Mouse (Mus musculus) retina, postnatal 1 day (tissue): ENCODE measurements around the gene Cnih2.
A peak's percentile ranks its signal among the peaks of the same experiment; 100 is the strongest.
"Not testable (repeated sequence)": the region's sequence is repeated elsewhere in the genome, so short reads cannot be mapped to it uniquely, and the experiment has no call there.

ENCODE experiments used
- DNase-seq: peaks from one replicate; pipeline ENCODE4 v3.0.0-alpha.2; 2012

Cnih2 gene

DNA sequence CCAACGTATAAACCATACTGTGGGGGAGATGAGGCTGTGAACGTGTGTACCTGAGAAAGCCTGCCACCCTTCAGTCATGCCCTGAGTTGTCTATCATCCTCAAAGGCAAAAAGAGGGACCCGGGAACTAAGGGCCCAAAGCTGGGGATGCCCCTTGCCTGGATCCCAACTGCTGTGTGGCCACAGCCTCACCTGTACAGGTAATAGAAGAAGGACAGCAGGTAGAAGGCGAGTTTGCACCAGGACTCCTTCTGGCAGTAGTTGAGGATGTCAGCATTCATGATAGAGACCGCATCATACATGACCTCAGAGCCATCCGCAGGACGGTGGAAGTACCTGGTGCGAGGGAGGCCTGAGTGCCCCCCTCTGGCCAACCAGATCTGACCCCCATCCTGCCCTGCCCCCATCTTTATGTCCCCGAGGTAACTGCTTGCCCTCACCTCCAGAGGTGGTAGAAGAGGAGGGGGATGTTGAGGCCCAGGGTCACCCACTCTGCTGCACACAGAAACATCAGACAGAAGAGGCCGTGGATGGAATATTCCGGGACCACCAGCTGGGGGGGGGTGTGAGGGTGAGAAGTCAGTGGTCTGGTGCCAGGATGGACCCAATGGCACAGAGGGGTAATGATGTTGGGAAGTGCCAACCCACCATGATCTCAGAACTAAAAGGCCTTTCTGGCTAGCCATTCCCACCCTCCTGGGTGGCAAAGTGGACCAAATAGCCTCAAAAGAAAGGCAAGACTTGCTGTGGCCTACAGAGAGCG lies 4.7 kb downstream of the Cnih2 start:
- no peak for DNase-seq

DNA sequence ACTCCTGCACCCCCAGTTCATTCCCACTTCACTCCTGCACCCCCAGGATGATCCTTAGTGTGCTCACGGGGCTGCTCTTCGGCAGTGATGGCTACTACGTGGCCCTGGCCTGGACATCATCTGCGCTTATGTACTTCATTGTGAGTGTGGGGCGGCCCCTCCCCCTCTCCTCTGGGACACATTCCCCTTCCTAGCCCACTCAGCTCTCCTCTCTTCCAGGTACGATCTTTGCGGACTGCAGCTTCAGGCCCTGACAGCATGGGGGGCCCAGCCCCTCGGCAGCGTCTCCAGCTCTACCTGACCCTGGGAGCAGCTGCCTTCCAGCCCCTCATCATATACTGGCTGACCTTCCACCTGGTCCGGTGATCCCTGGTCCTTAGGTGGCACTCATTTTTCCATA lies 6.2 kb downstream of the Cnih2 start:
- DNase-seq = no peak

DNA sequence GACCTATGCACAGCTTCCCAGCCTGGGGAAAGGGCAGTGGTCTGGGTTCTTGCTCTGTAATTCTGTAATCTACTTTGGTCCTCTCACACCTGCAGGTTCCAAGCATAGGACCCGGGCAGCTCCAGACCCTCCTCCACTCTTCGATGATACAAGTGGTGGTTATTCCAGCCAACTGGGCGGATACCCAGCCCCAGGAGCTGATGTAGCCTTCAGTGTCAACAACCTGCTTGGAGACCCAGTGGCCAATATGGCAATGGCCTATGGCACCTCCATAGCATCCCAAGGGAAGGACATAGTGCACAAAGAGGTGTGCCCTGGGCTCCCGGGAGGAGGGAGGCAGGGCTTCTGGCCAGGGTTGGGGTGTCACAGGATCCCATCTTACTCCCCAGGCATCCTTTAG lies 9.0 kb downstream of the Cnih2 start:
- DNase-seq = no peak

DNA sequence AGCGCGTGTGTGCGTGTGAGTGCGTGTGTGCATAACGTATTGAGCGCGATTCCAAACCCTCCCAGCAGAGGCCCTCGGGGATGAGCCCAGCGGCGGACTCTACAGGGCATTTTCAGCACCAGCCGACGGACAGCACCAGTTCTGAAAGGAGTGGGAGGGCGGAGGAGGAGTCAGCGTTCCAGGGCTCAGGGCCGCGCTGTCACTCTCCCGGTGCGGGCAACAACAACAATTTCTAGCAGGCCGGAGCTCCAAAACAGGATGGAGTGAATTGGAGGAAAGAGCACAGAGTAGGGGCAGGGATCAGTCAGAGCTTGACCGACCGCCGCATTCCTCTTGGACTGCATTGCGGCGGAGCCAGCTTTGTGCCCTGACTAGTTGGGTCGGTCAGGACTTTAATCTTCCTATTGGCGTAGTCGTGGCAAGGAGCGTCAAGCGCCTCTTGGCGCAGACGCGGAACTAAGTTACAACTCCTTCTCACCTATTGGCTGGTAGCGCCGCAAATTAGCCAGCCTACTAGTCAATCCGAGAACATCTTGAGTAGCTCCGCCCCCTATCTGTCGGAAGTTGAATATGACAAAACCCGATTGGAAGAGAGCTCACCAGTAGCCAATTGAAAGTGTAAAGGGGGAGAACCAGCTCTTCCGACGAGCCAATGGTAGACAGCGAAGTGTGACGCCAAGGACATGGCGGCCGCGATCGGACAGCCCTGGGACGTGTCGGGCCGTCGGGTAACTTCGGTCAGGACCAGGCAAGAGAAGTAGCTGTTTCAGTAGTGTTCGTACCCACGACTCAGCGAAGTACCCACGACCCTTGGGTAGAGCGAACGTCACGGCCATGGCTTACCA lies 10.2 kb downstream of the Cnih2 start, which contains the start of gene Yif1a:
Yif1a (plus strand) TSS at position 655 of the 845 bp plus-strand sequence.
- peak; percentile 100 for DNase-seq

DNA sequence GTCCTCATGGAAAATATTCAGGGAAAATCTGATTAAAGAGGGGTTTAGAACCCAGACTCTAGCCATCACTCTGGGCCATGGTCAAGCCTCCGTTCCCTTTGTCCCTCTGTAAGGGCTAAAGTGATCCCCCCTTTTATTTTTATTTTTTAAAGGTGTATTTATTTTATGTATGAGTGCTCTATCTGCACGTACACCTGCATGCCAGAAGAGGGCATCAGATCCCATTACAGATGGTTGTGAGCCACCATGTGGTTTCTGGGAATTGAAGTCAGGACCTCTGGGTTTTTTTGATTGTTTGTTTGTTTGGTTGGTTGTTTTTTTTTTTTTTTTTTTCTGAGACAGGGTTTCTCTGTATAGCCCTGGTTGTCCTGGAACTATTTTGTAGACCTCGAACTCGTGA lies 11.8 kb downstream of the Cnih2 start:
- DNase-seq = not testable (repeated sequence)

DNA sequence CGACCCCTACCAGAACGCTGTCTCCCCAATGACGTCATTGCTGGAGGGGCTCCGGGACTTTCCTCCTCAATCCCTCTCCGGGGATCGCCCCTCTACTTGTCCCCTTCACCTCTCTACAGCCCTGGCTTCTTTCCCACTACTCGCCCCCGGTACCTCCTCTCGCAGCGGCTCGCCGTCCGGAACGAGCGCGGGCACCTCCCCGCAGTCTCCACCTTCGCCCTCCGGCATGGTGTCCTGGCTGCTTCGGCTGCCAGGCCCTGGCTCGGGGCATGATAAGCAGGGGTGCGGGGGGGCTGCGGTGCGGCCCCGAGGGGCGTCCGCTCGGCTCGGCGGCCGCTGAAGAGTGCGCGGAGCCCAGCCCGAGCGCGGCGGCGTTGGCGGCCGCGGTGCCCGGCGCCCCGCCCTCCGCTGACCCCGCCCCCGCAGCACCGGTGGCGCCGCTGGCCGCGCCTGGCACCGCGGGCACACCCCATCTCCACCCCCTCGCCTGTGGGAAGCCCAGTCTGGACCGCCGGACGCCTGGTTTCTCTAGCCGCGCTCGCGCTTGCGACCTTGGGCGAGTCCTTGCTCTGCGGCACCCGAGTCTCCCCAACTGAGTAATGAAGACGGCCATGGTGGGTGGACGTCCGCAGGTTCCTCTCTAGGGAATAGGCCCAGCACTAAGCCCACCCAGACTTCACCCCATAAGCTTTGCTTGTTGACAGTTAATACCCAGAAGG lies 13.0 kb downstream of the Cnih2 start, which contains the start of gene Tmem151a:
Tmem151a (minus strand) TSS at position 387 of the 719 bp plus-strand sequence.
- DNase-seq = peak; percentile 56

DNA sequence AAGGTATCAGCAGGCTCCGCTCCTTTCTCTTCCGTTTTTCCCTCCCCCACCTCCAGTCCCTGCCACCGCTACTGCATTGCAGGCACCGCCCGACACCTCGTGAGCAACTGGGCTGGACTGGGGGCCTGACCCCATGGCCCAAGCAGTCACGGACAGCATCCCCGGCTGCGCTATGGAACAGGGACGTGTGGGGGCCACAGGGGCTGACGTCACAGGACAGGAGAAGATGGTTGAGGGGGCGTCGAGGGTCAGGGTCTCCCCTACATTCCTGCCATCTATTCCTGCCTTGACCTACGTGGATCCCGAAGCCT lies 13.5 kb downstream of the Cnih2 start:
- no peak for DNase-seq

DNA sequence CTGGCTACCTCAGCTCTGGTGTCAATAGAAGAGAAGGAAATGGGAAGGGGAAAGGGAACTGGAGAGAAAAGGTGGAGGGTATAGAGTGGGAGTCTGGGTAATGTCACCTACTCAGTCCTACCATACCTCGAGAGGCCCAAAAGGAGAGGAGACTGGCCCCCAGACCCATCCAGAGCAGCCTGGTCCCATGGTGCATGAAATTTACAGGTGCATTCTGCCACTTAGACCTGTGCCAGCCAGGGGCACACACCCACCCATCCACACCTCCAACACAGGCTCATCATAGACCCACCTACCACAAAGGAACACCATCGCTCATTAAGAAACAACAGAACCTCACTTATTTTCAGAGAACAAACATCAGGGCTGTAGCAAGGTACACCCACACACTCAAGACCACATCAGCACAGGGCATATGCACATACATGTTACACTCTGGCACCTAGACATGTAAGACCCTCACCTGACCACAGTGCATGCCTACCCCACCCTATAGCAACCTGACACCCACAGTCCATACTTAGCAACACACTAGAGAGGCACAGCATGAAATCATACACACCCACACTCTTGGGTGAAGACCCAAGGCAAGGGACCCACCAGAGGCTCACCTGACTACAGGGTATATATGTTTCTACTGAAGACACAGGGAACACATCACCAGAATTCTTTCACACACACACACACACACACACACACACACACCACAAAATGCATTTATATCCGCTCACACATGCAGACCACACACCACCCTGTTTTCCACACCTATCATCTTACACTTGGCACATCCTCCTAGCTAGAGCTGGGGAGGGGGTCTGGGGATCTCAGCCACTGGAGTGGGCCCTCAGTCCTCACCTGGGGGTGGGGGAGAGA lies 14.1 kb downstream of the Cnih2 start:
- DNase-seq = no peak

DNA sequence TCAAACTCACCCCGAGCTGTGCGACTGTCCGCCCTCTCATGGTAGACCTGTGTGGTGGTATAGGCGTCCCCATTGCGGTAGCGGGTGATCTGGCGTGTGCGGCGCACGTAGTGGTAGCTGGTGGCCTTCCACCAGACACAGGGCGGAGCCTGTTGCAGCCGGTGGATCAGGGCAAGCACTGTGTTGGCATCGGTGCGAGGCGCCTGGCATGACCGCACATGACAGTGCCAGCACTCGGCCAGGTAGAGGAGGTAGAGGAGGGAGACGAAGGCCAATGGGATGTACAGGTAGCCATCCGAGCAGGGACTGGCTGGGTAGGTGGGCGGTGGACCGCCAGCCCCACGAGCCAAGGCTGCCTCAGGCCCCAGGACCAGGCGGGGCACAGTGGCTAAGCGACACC lies 15.7 kb downstream of the Cnih2 start:
- no peak for DNase-seq

DNA sequence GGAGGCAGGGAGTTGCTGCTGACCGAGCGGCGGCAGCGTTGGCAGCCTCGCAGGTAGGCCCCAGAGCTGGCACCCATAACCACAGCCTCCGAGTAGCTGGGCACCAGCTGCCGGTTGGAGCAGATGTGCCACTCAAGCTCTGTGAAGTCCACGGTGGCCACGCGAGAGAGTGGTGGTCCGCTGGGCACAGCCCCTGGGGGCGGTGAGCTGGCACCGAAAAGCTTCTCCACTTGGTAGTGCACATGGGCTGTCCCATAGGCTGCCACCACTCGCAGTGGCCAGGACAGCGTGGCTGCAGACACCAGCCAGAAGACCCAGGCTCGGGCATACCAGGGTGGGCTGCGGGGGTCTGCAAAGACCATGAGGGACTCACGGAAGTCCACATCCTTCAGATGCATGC lies 16.3 kb downstream of the Cnih2 start:
- no peak for DNase-seq

DNA sequence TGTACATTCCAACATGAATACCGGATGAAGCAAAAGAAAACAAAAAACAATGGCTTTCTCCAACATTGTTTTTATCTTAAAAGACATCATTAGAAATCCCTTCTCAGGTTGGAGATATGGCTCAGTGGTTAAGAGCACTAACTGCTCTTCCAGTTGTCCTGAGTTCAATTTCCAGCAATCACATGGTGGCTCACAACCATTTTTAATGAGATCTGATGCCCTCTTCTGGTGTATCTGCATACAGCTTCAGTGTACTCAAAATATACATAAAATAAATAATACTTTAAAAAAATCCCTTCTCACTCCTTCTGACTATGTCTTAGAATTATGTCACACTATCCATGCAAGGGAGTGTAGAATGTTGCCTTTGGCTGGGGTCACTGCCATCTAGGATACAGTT lies 19.0 kb downstream of the Cnih2 start:
- DNase-seq = no peak

DNA sequence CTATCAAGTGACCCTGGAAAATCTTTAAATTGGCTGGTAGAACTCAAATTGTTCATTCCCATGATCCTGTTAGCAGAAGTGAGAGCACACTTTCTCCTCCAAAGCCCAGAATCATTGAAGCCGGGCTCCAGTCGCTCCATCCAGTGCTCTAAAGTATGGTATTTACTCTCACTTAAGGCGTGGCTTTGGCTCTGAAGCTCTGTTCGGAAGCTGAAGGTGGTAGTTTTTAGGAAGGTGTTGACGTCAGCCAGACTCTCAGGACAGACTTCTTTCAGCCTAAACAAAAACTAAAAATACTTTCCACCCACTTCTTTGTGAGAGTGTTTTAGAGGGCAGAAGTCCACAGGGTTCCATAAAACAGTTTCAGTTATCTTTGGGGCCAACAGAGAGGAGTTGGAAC lies 24.8 kb downstream of the Cnih2 start:
- no peak for DNase-seq

DNA sequence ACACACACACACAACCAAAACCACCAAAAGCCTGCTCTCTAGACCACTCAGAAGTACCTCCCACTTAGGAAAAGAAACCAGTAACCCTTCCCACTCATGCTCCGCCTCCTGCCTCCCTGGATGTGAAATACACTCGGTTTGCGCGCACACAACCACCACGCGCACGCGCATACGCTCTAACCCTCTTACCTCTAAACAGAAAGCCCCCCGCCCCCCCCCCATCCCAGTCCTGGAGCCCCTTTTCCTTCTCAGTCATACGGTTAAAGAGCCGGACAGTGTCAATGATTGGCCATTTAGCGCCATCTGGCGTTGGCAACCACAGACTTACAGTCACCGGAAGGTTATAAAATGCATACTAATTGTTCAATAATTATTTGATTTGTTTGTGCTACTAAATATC lies 25.3 kb downstream of the Cnih2 start:
- peak; percentile 84 for DNase-seq

DNA sequence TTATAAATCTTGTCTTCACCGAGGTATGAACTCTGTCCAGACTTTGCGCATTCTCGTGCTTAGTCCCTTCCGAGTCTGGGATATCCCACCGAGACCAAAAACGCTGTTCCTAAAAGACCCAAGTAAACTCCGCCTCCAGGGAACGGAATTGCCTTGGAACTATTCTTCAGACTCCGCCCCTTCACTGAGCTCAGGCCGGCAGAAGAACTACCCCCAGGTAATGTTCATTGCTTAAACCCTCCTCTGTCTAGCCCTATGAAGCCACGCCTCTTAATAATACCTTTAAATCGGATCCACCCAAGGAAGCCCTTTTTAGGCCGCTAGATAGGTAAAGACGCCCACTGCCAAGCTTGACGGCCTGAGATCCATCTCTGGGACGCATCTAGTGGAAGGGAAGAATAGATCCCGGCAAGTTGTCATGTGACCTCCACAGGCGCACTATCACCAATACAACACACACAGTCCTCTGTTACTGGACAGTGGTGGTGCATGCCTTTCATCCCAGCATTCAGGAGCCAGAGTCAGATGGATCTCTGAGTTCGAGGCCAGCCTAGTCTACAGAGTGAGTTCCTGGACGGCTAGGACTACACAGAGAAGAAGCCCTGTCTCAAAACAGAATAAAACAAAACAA lies 25.8 kb downstream of the Cnih2 start:
- DNase-seq = peak; percentile 44

DNA sequence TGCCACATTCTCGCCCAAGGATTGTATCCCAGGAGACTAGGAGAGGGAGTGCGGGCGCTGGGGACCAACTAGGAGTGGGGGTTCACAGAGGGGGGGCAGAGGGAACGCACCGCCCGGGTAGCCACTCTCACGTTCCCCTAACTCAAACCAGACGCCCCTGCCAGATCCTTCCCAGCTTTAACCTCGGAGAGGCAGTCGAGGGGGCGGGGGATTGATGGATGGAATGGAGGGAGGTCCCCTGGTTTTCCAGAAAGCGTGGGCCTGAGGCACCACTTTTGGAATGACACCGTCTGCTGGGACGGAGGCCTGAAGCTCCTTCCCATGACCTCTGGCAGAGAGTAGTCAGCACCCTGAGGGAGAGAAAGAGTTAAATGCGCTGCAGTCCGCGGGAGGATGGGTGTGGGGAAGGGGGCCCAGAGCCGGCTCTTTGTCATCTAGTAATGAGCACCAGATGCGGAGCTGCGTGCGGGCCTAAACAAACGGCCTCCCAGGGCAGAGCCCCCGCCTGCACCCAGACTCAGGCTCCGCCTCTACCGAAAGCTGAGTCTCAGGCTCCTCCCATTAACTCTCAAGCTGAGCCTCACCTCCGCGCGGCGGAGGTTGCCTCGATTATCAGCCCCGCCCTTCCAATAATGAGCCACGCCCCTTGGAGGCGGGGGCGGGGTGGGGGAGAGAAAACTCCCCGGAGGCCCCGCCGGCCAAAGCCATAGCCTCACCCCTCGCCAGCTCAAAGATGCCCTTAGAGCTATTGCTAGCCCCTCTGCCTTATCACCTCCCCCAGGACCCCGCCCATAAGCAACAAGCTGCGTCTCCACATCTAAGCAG lies 26.6 kb downstream of the Cnih2 start:
- peak; percentile 87 for DNase-seq

DNA sequence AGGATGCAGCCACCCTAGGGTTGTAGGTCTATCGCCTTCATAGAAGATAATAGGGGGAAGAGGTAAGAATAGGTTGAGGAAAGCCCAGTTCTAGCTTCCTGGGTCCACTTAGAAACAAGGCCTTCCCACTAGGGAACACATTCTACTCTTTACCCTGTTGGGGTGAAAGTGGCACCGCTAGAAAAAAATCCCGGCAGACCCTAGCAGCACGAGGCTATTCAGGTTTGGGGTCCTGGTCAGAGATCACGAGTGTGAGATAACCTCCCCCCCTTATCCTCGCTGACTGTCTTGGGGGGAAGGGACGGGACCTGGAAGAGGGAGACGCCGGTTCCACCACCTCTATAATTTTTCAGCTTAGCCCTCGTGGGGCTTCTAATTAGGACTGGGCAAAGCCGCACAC lies 27.2 kb downstream of the Cnih2 start:
- no peak for DNase-seq

DNA sequence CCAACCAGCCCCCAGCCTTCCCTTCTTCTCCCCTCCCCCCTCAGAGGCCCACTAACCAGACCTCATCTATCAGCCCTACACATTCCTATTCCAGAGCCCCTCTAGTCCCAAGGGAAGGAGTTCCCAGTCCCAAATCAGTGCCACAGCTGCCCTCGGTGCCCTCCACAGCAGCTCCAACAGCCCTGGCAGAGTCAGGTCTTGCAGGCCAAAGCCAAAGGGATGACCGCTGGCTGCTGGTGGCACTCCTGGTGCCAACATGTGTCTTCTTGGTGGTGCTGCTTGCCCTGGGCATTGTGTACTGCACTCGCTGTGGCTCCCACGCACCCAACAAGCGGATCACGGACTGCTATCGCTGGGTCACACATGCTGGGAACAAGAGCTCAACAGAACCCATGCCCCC lies 28.3 kb downstream of the Cnih2 start:
- no peak for DNase-seq

DNA sequence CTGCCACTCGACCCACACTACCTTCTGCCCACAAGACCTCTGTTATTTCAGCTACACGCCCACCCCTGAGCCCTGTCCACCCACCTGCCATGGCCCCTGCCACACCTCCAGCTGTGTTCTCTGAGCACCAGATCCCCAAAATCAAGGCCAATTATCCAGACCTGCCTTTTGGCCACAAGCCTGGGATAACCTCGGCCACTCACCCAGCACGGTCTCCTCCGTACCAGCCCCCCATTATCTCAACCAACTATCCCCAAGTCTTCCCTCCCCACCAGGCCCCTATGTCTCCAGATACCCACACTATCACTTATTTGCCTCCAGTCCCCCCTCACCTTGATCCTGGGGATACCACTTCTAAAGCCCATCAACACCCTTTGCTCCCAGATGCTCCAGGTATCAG lies 28.8 kb downstream of the Cnih2 start:
- no peak for DNase-seq

DNA sequence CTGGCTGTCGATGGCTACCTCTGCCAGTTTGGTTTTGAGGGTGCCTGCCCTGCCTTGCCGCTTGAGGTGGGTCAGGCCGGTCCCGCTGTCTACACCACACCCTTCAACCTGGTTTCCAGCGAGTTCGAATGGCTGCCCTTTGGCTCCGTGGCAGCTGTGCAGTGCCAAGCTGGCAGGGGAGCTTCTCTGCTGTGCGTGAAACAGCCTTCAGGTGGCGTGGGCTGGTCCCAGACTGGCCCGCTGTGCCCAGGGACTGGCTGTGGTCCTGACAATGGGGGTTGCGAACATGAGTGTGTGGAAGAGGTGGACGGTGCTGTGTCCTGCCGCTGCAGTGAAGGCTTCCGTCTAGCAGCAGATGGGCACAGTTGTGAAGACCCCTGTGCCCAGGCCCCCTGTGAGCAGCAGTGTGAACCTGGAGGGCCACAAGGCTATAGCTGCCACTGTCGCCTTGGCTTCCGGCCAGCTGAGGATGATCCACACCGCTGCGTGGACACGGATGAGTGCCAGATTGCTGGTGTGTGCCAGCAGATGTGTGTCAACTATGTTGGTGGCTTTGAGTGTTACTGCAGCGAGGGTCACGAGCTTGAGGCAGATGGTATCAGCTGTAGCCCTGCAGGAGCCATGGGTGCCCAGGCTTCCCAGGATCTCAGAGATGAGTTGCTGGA lies 29.6 kb downstream of the Cnih2 start:
- DNase-seq = peak; percentile 81

DNA sequence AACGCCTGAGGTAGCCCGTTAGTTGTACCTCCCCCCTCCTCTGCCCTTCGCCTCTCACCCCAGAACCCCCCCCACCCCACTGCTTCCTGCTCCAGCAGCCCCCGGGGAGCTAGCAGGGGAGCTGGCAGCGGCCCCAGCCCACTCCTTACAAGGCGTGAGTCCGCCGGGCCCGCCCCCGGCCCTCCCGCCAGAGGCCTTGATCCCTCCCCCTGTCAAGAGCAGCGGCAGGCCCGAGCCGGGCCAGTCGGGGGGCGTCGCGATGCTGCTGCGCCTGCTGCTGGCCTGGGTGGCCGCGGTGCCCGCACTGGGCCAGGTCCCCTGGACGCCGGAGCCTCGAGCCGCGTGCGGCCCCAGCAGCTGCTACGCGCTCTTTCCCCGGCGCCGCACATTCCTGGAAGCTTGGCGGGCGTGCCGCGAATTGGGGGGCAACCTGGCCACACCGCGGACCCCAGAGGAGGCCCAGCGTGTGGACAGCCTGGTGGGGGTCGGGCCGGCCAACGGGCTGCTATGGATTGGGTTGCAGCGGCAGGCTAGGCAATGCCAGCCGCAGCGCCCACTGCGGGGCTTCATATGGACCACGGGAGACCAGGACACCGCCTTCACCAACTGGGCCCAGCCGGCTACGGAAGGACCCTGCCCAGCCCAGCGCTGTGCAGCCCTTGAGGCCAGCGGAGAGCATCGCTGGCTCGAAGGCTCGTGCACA lies 30.3 kb downstream of the Cnih2 start, which contains the start of gene Cd248:
Cd248 (plus strand) TSS at position 212 of the 703 bp plus-strand sequence.
- peak; percentile 82 for DNase-seq
